7 mouse cellular contexts compared by ENCODE assay signal in genomic region chr2:102549611-102550266, GRCm38 (mm10). TPM values are rescaled to one million over a fixed set of nuclear protein-coding genes. Genes with fewer than 3 reads are reported as not detected.
DNase-seq lines count a peak whose midpoint lies in the region; ATAC-seq and TF ChIP-seq lines count a peak whose summit lies in the region.

TSS of gene Pamr1 (plus strand) at chr2:102550012.

- H3K27me3 ChIP-seq in hindbrain, postnatal 0 days (ENCODE audit: insufficient read depth, low read length) = no peaks in the 10 kb centered on the region; the same call in 1 of the 2 replicates
- peaks cover 8% of the 10 kb centered on the region; the same call in 1 of the 2 replicates for H3K27me3 ChIP-seq in limb, embryonic 15.5 days

- H3K36me3 ChIP-seq in hindbrain, postnatal 0 days (ENCODE audit: insufficient read depth, low read length) = no peaks in the 10 kb centered on the region
- H3K36me3 ChIP-seq in limb, embryonic 15.5 days = no peaks in the 10 kb centered on the region

- peak within 1 kb of the TSS; percentile 78 for H3K4me2 ChIP-seq in hindbrain, postnatal 0 days (ENCODE audit: low read depth, low read length)
- H3K4me2 ChIP-seq in limb, embryonic 15.5 days = peak within 1 kb of the TSS; percentile 50

- no peak within 1 kb of the TSS for H3K27ac ChIP-seq in hindbrain, postnatal 0 days
- no peak within 1 kb of the TSS for H3K27ac ChIP-seq in limb, embryonic 15.5 days

- TF ChIP-seq CTCF in hindbrain, postnatal 0 days (IDR thresholded peaks at IDR 0.05; ENCODE audit: low read depth) = no peak

- 1% methylated on average over 26 of the region's 26 CpGs for WGBS in hindbrain, postnatal 0 days
- WGBS in limb, embryonic 15.5 days = 1% methylated on average over 26 of the region's 26 CpGs

- DNase-seq in WW6 (ENCODE audit: low read depth, low spot score) = peak; percentile 5
- peak; percentile 28 for DNase-seq in cerebellum, adult 9-10 months
- DNase-seq in forelimb bud, embryonic 11.5 days (ENCODE audit: low read depth, low spot score) = peak; percentile 68
- DNase-seq in hindbrain, postnatal 0 days (ENCODE audit: low spot score) = peak; percentile 47
- peak; percentile 70 for DNase-seq in neural tube, embryonic 10.5 days (ENCODE audit: extremely low spot score, low spot score)
- no peak for DNase-seq in thymus, adult 18-20 months

- H3K9me3 ChIP-seq in hindbrain, postnatal 0 days (ENCODE audit: low read length) = no peaks in the 10 kb centered on the region
- no peaks in the 10 kb centered on the region for H3K9me3 ChIP-seq in limb, embryonic 15.5 days

- peaks cover 6% of the 10 kb centered on the region; the same call in 1 of the 2 replicates for H3K4me1 ChIP-seq in hindbrain, postnatal 0 days (ENCODE audit: insufficient read depth, low read length)
- peaks cover 38% of the 10 kb centered on the region for H3K4me1 ChIP-seq in limb, embryonic 15.5 days

- ATAC-seq in hindbrain, postnatal 0 days = peak; percentile 78
- peak; percentile 57 for ATAC-seq in limb, embryonic 15.5 days (ENCODE audit: insufficient number of reproducible peaks, low FRiP score, low TSS enrichment, low read depth)

- peak within 1 kb of the TSS; percentile 47 for H3K4me3 ChIP-seq in hindbrain, postnatal 0 days (ENCODE audit: low read length)
- peak within 1 kb of the TSS; percentile 43 for H3K4me3 ChIP-seq in limb, embryonic 15.5 days

- peak within 1 kb of the TSS; percentile 55 for H3K9ac ChIP-seq in hindbrain, postnatal 0 days (replicated peaks; ENCODE audit: low read length)
- 0 out of 2 replicates have a peak within 1 kb of the TSS, but pooled peaks have one; percentile 14 for H3K9ac ChIP-seq in limb, embryonic 15.5 days

RNA-seq across cellular contexts. Expression of gene Pamr1, which starts in this region (rescaled TPM):
- 13.2 and 16.0 TPM in 2 replicates for total RNA-seq in hindbrain, postnatal 0 days (2014; rRNA removed)
- polyA plus RNA-seq in hindbrain, postnatal 0 days (2015; fragmentation: Nextera tagmentation; extraction: Ambion mirVana) = 11.4 and 12.9 TPM in 2 replicates
- polyA plus RNA-seq in limb, embryonic 15.5 days (2015; fragmentation: Nextera tagmentation; extraction: Ambion mirVana) = 57.9 and 59.4 TPM in 2 replicates

Comparison
In these comparisons a context has a peak if more than half of its experiments do, and no peak if none do; other contexts are left out.
1. DNase-seq: peak in WW6 (single experiment), cerebellum, adult 9-10 months (single experiment), forelimb bud, embryonic 11.5 days (single experiment), hindbrain, postnatal 0 days (single experiment) and neural tube, embryonic 10.5 days (single experiment); none in thymus, adult 18-20 months (0 of 2).